Mouse (Mus musculus) frontal cortex, adult 2 months (tissue): ENCODE results near the gene Acod1. TPM values are rescaled to one million over a fixed set of nuclear protein-coding genes. Genes with fewer than 3 reads are reported as not detected.
A peak's percentile ranks its signal among the peaks of the same experiment; 100 is the strongest.

Source experiments
- DNase-seq, 2 experiments: peaks; one replicate each; pipeline ENCODE4 v3.0.0; 2022; ENCODE audit warnings: low spot score in 1 of 2; ENCODE audit errors: extremely low spot score in 1 of 2
- polyA plus RNA-seq: library from polyadenylated mRNA; depleted of rRNA; stranded (reverse); fragments of >200 nt; gene quantifications from 2 replicates; pipeline ENCODE4 v1.2.3, GENCODE M21; 2012

Gene Acod1
- polyA plus RNA-seq, 1 experiment, result 0.04 TPM

DNA sequence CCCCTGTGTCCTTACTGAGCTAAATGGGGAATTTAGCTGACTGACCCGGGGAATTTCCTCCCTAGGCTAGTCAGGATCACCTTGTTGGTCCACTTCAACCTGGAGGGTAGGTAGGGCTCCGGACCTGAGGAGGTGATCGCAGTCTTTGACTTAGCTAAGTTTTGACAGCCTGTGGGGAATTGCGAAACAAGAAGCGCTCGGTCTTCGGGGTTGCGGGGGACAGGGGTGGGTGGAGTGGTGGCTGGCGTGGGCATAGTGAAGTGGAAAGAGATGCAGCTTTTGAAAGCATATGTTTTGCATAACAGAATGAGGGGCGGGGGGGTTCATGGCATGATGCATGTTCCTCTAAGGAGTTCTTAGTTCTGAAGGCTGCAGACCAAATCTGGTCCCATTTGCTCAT lies 24.0 kb downstream of the Acod1 start:
- peak in 1 of 2 experiments; percentile 20 for DNase-seq

DNA sequence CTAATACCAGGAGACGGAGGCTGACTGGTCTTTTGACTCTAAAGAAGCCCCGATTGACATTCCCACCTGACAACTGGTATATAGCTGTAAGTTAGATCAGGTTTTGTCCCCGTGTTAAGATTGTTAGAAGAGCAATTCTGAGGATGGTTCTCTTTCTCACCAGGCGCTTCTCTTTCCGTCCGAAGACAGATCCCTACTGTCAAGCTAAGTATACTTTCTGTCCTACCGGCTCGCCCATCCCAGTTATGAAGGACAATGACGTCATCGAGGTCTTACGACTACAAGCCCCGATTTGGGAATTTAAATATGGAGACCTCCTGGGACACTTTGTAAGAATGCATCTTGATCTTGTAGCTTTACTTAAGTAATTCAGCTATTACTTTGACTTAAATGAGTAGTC lies 24.7 kb downstream of the Acod1 start:
- DNase-seq, result no peak

DNA sequence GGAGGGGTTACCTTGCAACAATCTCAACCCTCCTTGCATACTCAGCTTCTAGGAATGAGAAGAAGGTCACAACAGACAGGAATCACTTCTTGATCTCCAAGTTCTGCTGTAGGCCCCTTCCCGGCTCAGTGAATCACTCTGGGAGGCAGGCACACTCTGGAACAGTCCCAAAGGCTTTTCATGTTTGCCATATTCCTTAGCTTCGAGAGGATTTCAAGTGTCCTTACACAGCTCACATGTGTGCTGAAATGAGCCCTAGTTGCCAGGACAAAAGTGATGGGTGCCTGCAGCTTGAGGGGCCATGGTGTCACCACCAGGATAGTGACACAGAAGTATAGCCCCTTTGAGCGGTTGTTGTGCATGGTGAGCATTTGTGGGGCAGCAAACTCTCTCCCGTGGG lies 26.0 kb downstream of the Acod1 start:
- DNase-seq, result no peak

DNA sequence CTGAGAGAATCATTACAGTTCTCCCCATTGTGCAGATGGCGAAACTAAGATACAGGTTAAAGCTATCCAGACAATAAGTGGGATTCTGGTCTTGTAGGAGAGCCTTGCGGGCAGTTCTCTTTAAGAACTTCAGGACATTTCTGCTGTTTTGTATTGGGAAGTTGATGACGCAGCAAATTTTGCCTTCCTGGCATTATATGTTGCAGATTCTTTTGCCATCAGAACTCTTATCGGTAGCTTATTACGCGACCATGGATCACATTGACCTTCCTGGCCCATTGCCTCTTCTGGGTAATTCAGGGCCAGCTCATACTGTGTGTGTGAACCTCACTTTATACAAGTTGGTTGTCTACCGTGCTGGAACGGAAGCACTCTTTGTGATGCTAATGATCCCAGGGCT lies 27.0 kb downstream of the Acod1 start:
- no peak for DNase-seq

DNA sequence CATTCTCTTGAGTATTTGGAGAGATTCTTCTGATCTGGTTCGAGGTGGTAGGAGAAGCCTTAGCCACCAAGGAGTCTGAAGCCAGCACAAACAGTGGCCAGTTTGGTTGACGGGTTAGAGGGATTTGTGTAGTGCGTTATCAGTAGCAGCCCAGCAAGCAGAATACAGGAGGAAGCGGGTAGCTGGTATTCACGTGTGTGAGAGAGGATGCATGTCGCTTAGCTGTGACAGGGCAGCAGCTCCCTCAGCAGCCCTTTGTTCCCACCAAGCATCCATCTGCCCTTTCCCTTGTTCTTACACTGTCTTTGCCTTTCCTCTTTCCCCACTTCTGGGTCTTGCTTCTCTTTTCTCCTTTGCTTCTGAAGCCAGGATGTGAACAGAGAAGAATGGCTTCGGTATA lies 28.4 kb downstream of the Acod1 start:
- no peak for DNase-seq

DNA sequence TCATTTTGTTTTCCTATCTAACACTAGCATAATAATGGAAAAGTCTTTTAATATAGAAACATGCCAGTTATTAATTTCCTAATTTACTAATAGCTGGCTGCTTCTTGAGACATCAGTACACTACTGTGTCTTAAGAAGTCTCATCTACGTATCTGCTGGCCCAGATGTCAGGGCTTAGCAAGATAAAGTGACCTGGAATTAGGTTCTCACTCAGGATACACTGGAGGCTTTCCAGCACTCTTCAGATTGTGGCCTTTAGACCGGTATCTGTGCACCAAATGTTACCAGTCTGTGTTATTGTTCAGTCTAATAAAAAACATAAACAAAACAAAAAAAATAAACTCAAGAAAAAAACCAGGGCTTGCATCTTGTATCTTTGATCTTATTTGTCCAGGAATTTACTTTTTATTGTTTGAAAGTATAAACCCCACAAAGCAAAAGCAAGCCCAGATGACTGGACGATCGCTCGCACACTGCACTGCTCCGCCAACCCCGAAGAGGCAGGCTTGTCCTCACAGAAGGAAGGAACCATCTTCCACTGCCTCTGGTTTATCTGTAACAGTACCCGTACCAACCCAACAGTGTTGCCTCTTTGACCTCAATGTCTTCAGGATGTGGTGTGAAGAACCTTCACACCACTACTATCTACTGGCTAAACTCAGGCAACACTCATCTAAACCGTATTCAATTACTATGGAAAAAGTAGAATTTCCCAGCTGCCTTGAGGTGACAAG lies 30.7 kb downstream of the Acod1 start:
- no peak for DNase-seq

DNA sequence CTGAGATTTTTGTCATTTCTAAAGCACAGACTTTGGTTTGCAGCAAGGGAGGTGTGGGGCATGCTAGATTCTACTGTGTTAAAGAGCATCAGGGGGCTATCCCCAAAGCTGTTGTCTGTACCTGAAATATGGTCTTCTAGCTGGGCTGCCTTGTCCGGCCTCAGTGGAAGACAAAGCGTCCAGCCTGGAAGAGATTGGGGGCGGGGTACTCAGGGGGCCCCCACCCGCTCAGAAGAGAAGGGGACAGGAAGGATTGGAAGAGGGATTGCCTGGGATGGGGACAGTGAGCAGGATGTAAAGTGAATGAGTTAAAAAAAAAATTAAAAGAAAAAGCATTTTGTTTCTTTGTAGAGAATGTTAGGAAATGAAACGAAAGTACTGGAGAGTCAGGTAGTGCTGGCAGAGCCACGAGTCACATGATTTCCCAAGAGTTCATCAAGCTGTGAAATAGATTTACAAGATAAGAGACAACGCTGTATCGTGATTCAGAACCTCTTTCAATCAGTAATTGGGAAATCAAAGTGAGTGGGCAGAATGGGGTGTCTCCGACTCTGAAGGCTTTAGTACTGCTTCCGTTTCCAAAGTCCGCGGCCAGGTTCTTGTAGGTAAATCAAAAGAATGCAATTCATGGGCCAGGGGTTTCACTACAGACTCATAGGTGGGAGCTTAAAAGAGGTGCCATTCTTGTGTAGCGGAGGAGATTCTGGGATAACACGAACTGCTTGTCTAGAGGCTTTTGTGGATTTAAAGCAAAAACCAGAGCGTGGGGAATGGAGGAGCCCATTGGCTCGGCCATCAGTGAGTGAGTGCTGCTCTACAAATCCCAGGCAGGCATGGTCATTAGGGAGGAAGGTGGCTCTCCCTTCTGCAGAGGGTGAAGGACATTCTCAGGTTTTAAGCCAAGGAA lies 31.5 kb downstream of the Acod1 start:
- DNase-seq, result no peak

DNA sequence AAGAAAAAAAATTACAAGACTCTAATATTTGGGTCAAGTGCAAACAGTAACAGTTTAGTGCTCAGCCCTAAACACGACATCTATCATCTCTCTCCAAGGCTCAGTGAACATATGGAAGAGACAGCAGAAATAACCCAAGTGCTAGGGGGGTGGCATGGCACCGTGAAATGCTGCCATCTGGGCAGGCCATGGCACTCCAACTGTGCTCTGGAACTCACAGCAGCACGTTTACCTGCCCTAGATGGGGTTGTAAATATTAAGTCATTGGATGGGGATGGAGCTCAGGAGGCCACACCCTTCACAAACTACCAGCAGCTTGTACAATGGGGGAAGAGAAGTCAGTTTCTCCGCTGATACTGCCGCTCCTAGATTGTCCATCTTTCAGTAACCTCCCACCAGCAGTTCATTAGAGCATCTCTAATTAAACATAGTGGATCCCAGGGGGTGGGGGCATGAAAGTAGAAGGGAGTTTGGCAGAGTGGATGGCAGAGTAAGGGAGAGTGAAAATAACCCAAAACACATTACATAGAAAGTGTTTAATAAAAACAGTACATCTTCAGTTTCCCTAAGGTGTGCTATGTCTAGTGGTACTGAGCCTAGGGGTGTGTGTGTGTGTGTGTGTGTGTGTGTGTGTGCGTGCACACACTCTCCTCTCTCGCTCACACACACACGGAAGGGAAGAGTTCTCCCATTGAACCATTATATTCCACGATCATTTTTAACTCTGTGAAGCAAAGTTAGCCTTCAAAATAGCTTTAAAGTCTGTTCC lies 32.6 kb downstream of the Acod1 start:
- DNase-seq, result peak in 1 of 2 experiments; percentile 68

DNA sequence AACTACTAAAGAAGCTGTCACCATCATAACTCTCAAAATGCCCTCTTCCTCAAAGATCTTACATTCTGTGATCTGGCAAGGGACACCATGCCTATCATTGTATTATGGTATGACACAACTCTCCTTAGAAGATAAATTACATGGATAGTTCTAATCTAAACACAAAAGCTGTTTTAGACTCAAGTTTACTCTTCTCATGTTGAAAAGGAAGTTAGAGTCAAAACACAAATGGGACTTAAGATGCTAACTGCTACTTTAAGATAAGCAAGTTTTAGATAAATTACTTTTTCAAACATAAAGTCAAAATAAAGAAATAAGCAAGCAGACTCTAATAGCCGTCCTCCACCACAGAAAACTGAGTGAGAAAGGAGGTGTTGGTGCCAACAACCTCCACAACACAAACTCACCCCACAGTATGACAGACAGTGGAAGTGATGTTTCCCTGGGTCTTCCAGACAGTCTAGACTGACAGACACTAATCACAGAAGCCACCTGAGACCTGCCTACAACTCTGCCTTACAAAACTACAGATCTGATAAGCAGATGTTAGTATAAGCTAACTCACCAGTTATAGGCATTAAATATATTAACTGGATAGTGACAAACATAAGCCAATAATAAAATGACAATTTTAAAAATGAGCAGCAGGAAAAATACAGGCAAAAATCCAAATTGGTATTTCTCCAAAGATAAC lies 39.2 kb downstream of the Acod1 start:
- DNase-seq, result no peak

DNA sequence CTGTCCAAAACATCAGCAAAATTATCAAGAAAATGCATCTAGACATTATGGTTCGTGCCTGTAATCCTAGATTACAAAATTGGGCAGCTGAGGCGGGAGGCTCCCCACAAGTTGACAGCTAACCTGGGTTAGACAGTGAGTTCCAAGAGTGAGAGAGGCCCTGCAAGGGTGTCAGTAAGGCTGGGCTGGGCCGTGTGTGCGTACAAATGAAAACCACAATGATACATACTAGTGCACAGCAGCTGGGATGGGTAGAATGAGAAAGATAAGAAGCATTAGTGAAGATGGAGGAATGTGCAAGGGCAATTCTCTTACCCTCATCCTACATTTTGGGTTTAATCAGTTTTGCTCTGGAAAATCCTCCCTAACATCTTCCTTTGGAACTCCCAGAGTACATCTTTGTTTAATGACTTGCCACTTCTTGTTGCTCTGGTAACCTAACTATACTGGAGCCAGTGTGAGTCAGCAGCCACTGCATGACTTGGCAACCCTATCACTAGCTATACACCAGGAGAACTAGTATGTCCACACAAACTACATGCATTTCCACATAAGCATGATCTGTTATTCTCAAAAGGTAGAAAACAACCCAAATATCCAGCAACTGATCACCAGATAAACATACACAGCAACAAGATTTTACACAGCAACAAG lies 40.0 kb downstream of the Acod1 start:
- DNase-seq, result peak in 1 of 2 experiments; percentile 45

DNA sequence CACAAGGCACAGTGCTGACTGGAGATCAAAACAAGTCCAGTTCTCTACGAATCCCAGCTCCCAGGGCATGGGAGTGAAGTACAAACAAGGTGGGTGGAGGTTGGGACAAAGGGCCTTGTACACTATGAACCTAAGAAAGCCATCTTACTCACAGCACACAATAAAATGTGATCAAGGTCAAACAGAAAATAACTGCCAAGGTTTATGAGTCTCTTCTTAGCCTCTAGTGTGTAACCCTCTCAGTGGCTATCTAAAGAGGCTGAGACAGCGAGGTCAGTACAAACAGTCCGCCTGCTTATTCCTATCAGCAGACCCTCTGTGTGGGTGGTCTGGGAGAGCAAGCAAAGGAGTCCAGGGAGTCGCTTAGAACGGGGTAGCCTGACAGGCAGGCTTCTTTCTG lies 41.1 kb downstream of the Acod1 start:
- DNase-seq, result no peak

DNA sequence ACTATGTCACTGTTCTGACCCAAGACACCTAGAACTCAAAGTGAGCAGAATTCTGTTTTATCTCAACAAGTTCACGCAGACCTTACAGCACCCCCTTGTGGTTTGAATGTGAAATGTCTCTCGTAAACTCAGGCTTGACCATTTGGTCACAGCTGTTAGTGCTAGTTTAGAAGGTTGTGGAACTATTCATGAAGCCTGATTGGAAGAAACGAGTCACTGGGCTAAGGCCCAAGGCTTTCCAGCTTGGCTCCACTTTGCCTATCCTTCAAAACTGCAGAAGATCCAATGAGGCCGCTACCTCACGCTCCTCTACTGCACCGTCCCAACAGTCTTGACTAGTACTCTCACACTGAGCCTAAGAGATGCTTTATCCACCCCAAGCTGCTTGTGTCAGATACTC lies 41.8 kb downstream of the Acod1 start:
- DNase-seq, result peak in 1 of 2 experiments; percentile 73

DNA sequence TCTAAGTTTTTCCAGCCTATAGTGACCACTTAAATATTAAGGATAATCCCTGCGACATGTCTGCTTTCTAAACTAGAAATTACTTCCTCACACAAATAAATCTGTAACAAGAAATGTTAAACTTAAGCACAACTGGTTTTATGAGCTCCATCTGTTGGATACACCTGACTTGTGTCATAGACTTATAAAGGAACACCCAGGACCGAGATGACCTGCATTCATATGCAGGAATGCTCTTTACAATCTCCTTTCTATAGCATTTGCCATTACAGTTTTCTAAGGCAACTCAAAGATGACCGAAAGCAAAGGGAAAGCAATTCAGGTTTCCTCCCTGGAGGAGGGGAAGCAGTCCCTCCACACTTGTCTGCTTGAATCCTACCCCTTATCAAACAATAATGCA lies 46.5 kb downstream of the Acod1 start:
- no peak for DNase-seq

DNA sequence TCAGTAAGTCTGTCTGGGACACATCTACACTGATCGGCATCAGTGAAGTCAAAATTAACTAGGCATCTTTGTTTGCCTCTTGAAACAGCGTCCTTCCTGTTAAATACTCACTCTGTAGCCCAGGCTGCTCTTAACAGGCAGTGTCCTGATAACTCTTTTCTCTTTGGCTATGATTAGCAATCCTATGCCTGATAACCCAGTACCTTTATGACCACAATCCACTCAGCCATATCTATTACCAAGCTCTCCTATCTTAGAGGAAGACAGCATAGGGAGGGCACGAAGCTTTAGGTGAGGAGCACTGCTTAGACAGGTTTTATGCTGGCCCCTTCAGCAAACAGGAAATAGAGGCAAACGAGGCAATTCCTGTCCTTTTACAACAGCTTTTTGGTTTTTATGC lies 46.9 kb downstream of the Acod1 start:
- no peak for DNase-seq

DNA sequence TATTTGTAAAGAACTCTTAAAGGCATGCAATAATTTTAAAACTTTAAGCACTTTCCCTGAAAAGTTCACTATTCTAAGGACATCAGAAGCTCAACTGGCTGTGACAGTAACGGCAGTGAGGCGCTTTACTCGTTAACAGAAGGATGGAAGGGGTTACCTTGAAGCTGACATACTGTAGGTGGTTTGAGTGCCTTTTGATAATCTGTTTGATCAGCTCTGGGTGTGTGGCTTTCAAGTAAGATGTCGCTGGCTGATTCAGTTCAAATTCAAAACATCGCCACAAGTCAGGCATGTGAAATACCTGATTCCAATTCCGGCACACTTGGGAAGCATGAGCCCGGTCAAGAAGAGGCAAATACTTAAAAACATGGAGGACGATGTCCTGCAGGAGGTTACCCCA lies 48.3 kb downstream of the Acod1 start:
- no peak for DNase-seq

DNA sequence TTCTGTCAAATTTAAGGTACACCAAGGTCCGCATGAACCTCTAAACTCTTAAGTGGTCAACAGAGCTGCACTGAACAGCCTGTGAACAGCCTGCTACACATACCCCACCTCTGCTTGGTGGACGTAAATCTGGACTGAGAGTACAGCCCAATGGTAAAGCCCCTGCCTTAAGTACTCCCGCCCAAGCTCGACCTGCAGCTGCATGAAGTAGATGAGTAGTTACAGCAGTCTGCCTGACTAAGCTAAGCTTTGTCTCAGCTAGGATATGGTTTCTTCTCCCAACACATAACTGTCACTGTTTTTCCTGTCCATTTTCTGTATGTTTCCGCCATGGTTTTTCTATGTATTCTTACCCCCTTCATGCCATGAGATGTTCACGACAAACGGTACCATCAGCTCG lies 49.0 kb downstream of the Acod1 start:
- DNase-seq, result no peak

DNA sequence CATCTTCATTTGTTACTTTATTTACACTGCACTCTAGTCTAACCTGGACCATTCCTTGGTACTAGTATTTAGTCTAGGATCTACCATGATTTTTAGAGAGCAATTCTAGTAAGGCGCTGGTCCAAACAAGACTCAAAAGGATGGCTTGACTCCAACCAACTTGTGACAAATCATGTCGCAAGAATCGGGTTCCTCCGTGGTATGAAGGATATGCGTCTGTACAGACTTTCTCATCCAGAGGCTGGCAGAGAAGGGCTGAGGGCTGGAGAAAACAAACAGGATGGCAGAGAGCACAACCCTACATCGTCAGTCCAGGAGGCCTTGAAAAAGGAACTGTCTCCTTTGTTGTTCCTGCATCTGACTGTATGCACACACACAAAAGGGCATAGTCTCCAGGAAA lies 49.8 kb downstream of the Acod1 start:
- peak in 1 of 2 experiments; percentile 32 for DNase-seq

DNA sequence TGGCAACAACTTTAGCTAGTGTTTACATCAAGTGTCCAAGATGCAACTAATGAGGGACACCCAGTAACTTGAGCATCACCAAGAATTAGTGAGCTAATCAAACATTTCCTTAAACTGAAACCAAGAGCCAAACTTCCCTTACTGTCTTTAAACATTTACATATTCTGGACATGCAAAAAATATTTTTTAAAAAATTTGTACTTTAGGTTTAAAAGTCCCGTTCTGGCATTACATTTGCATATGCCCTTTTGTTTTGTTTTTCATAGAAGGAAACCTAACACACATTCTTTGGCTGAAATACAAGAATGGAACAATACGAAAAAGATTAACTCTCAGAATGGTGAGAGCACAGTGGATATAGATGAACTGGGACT lies 51.4 kb downstream of the Acod1 start:
- DNase-seq, result no peak

DNA sequence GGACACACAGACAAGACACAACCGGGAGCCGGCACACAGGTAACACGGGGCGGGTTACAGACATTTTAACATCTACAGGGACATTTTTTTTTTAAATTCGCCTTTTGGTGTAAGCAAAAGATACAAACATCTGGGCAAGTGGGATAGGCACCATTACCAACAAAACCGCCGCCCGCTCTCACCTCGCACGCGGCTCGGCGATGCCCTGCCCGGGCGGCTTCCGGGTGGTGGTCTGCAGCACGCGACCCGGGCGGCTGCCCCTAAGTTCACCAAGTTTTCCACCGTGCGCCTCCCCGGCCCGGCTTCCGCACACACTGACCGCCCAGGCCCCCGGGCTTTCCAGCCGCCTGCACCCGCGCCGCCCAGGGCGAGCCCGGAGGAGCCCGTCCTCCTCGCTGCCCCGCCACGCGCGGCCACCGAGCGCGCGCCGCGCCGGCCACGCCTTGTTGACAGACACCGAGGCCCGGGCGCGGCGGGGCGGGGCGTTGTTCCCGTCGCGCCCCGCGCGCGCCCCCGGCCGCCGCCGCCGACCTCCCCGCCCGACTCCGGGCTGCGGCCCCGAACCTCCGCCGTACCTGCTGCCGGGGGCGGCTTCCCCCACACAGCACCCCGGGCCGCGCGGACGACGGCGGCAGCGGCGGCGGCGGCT lies 51.9 kb downstream of the Acod1 start:
- peak in 1 of 2 experiments; percentile 74 for DNase-seq
